Mouse (Mus musculus): ENCODE data around the gene Gm49387. TPM values are rescaled to one million over a fixed set of nuclear protein-coding genes. Genes with fewer than 3 reads are reported as not detected.

Gm49387 gene
- polyA plus RNA-seq, 1 experiment from 2014 or later = 0.84 TPM

DNA sequence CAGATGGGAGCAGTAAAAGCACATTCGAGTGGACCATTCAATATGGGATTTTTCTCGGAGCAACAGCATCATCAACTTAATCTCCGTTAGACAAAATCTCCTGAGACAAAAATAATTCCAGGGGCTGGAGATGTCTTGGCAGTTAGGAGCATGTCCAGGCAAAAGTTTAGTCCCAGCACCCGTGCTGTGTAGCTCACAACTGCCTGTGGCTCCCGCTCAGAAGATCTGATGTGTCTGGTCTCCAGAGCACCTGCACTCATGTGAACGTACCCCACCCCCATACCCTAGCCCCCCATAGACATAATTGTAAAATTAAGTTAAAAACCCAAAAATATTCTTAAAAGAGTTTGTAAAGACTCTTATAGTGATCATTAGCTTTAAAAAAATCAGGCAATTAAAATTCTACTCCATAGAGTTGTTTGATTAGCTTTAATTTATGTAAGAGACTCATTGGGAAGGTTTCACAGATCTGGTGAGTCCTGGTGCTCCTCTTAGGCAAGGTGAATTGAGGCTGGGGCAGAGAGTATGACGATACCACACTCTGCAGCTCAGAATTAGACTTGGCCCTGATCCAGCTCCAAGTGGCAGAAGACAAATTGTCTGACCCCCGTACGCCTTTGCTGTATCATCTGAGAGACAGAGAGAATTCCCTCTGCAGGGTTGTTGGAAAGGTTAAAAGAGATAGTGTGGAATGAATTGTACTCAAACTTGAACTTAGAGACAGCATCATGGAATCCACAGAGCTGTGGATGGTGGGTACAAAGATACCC lies 62.5 kb downstream of the Gm49387 start:
- no peak overlapping the region for H3K4me3 ChIP-seq (ENCODE audit: low read depth, low read length)
- DNase-seq (ENCODE audit: low spot score) = no peak
- no peaks in the 10 kb centered on the region for H3K36me3 ChIP-seq (ENCODE audit: control insufficient read depth, insufficient read depth, low read length)
- H3K27ac ChIP-seq (replicated peaks; ENCODE audit: low read depth, low read length) = no peak overlapping the region
- no peaks in the 10 kb centered on the region for H3K9me3 ChIP-seq (ENCODE audit: control insufficient read depth, low read length)
- H3K4me2 ChIP-seq (ENCODE audit: low read depth, low read length) = no peak overlapping the region
- no peaks in the 10 kb centered on the region for H3K27me3 ChIP-seq (replicated peaks; ENCODE audit: control insufficient read depth, insufficient read depth, low read length)
- H3K4me1 ChIP-seq (ENCODE audit: control insufficient read depth, insufficient read depth, low read length) = peaks cover 16% of the 10 kb centered on the region
- no peak overlapping the region for H3K9ac ChIP-seq (ENCODE audit: low read depth, low read length)
- no peak for ATAC-seq (ENCODE audit: low read depth)
- WGBS = 41% methylated on average over 9 of the region's 9 CpGs

DNA sequence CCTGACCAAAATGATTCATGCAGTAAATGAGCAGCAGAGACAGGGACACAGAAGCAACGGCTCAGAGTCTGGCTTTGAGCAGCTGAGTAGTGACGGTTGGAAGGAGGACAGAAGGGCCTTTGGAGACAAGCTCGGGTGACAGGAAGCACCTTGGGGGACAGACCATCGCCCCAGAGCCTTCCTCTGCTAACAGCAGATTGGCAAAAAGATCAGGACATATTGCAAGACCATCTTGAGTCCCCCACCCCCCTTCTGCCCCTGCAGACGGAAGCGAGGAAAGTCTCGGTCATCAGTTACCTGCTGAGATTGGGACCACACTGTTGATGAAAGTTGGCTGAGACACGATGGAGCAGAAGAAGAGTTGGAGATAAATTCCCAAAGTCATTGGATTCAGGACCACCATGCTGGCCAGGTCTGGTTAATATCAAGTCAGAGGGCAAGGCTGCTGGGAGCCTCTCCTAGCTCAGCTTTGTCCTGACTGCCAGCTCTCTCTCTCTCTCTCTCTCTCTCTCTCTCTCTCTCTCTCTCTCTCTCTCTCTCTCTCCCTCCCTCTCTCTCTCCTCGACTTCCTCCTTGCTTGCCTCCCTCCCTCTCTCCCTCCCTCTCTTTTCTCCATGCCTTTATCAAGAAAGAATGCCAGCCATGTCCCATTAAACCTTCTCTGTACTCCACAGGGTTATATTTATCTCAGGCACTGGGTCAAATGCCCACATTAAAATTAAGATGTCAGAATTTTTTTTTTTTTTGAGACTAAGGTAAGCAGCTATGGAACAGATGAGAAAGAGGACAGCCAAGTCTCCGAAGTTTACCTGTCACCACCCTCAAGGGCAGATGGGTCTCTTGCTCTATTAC lies 63.6 kb downstream of the Gm49387 start:
- no peak overlapping the region for H3K4me2 ChIP-seq (ENCODE audit: low read depth, low read length)
- H3K9me3 ChIP-seq (ENCODE audit: control insufficient read depth, low read length) = no peaks in the 10 kb centered on the region
- H3K4me1 ChIP-seq (ENCODE audit: control insufficient read depth, insufficient read depth, low read length) = peaks cover 16% of the 10 kb centered on the region
- no peak overlapping the region for H3K9ac ChIP-seq (ENCODE audit: low read depth, low read length)
- H3K27ac ChIP-seq (replicated peaks; ENCODE audit: low read depth, low read length) = no peak overlapping the region
- no peaks in the 10 kb centered on the region for H3K36me3 ChIP-seq (ENCODE audit: control insufficient read depth, insufficient read depth, low read length)
- no peak for DNase-seq (ENCODE audit: low spot score)
- H3K4me3 ChIP-seq (ENCODE audit: low read depth, low read length) = no peak overlapping the region
- 45% methylated on average over 10 of the region's 10 CpGs for WGBS
- ATAC-seq (ENCODE audit: low read depth) = no peak
- H3K27me3 ChIP-seq (replicated peaks; ENCODE audit: control insufficient read depth, insufficient read depth, low read length) = no peaks in the 10 kb centered on the region

DNA sequence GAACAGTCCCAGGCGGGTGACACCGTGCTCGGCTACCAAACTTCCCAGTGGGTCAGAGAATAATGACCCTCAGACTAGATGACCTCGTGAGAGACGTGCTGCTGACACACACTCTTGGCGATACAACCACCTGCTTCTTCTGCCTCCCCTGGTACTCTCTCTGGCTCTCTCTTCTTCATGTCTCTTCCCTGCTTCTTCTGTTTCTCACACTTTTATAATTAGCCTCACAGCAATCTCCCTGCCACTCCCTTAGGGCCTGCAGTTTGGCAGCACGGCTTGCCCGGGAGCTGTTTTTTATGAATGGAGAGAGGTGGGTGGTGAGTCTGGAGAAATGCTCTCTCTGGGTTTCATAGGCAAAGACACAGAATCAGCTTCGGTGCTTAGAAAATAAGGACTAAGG lies 64.8 kb downstream of the Gm49387 start:
- H3K9me3 ChIP-seq (ENCODE audit: control insufficient read depth, low read length) = no peaks in the 10 kb centered on the region
- peak; percentile 36; the same call in 1 of the 2 replicates for ATAC-seq (ENCODE audit: low read depth)
- DNase-seq (ENCODE audit: low spot score) = no peak
- no peak overlapping the region for H3K27ac ChIP-seq (replicated peaks; ENCODE audit: low read depth, low read length)
- no peak overlapping the region for H3K4me3 ChIP-seq (ENCODE audit: low read depth, low read length)
- no peaks in the 10 kb centered on the region for H3K27me3 ChIP-seq (replicated peaks; ENCODE audit: control insufficient read depth, insufficient read depth, low read length)
- peaks cover 16% of the 10 kb centered on the region for H3K4me1 ChIP-seq (ENCODE audit: control insufficient read depth, insufficient read depth, low read length)
- H3K36me3 ChIP-seq (ENCODE audit: control insufficient read depth, insufficient read depth, low read length) = no peaks in the 10 kb centered on the region
- WGBS = 67% methylated on average over 9 of the region's 9 CpGs
- peak overlapping the region; percentile 27; the same call in 1 of the 2 replicates for H3K9ac ChIP-seq (ENCODE audit: low read depth, low read length)
- no peak overlapping the region for H3K4me2 ChIP-seq (ENCODE audit: low read depth, low read length)

DNA sequence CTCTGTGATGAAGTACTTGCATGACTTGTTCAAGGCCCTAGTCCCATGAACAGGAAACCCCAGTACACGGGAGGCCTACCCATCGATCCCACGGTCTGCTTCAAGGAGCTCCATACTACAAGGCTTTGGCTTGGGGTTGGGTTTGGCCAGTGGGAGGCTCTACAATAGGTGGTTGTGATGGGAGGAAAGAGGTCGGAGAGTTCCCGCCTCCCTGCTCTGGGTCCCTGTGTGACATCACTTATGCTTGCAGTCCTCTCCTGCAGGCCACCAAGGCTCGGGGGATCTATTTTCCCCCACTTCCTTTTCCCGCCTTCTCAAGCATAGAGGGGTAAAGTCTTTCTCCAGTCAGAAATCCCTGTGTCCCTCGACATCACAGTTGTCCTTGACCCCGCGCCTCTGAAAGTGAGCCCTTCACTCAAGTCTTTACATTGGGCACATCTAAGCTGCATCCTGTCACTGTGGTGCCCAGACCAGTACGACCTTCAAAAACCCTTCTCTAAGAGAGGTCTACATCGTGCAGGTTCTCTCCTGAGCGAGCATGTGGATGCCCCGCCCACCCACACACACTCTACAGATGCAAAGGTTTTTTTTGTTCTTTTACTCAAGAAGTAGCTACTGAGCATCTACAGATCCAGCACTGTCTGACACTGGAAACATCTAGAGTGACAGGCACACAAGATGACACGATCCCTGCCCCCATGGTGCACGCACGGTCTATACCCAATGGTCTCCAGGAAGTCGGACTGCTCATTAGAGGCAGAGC lies 65.6 kb downstream of the Gm49387 start:
- 87% methylated on average over 18 of the region's 18 CpGs for WGBS
- no peak overlapping the region for H3K4me2 ChIP-seq (ENCODE audit: low read depth, low read length)
- no peak overlapping the region for H3K4me3 ChIP-seq (ENCODE audit: low read depth, low read length)
- no peaks in the 10 kb centered on the region for H3K36me3 ChIP-seq (ENCODE audit: control insufficient read depth, insufficient read depth, low read length)
- H3K9me3 ChIP-seq (ENCODE audit: control insufficient read depth, low read length) = no peaks in the 10 kb centered on the region
- DNase-seq (ENCODE audit: low spot score) (no peak), ATAC-seq (ENCODE audit: low read depth) (no peak)
- no peaks in the 10 kb centered on the region for H3K27me3 ChIP-seq (replicated peaks; ENCODE audit: control insufficient read depth, insufficient read depth, low read length)
- peaks cover 16% of the 10 kb centered on the region for H3K4me1 ChIP-seq (ENCODE audit: control insufficient read depth, insufficient read depth, low read length)
- H3K9ac ChIP-seq (ENCODE audit: low read depth, low read length) = no peak overlapping the region
- H3K27ac ChIP-seq (replicated peaks; ENCODE audit: low read depth, low read length) = no peak overlapping the region

DNA sequence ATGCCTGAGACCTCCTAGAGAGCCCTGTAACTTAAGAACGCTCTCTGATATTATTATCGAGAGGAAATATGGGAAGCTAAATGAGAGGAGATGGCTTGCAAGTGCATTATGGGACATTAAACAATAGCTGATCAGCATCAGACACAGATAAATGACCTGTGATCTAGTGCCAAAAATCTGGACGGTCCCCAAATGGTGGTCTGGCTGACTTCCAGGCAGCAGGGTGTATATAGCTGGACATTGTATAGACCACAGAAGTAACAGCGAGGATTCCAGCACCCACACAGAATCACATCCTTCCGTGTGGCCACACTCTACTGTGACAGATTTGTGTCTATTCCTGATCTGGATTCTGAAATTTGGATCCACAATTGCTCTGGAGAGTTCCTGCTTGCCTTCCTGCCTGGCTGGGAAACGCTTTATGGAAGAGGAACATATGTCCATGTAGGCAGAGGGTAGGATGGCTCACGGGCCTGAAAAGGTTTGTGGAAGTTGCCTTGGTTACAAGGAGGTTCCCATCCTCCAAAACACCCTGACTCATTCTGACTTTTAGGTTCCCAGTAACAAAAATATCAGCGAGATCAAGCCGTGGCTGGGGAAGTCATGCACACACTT lies 68.0 kb downstream of the Gm49387 start:
- no peak for ATAC-seq (ENCODE audit: low read depth)
- Histone ChIP-seq H3K36me3 (ENCODE audit: control insufficient read depth, insufficient read depth, low read length) (no peaks in the 10 kb centered on the region), H3K27me3 (replicated peaks; ENCODE audit: control insufficient read depth, insufficient read depth, low read length) (no peaks in the 10 kb centered on the region), H3K4me3 (ENCODE audit: low read depth, low read length) (no peak overlapping the region), H3K4me2 (ENCODE audit: low read depth, low read length) (no peak overlapping the region), H3K4me1 (ENCODE audit: control insufficient read depth, insufficient read depth, low read length) (peaks cover 13% of the 10 kb centered on the region), H3K27ac (replicated peaks; ENCODE audit: low read depth, low read length) (no peak overlapping the region), H3K9ac (ENCODE audit: low read depth, low read length) (no peak overlapping the region), H3K9me3 (ENCODE audit: control insufficient read depth, low read length) (no peaks in the 10 kb centered on the region)
- WGBS = 73% methylated on average over 9 of the region's 9 CpGs
- no peak for DNase-seq (ENCODE audit: low spot score)

DNA sequence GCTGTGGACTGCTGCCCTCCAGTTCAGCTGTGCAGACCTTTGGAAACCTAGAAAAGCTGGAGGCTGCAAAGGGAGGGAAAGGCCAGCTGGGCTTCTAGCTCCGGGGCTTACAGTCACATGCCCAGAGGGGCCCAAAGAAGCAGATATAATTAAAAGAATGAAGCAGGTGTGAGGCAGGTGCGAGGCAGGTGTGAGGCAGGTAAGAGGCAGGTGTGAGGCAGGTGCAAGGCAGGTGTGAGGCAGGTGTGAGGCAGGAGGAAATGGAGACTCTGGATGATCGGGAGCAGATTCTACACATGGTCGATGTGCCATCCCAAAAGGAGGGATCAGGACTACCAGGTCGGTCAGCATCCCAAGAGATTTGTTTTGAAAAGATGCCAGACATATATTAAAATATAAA lies 69.3 kb downstream of the Gm49387 start:
- H3K36me3 ChIP-seq (ENCODE audit: control insufficient read depth, insufficient read depth, low read length) = no peaks in the 10 kb centered on the region
- H3K27ac ChIP-seq (replicated peaks; ENCODE audit: low read depth, low read length) = no peak overlapping the region
- no peak overlapping the region for H3K4me2 ChIP-seq (ENCODE audit: low read depth, low read length)
- H3K9ac ChIP-seq (ENCODE audit: low read depth, low read length) = no peak overlapping the region
- DNase-seq (ENCODE audit: low spot score) = no peak
- no peaks in the 10 kb centered on the region for H3K27me3 ChIP-seq (replicated peaks; ENCODE audit: control insufficient read depth, insufficient read depth, low read length)
- no peak for ATAC-seq (ENCODE audit: low read depth)
- H3K4me1 ChIP-seq (ENCODE audit: control insufficient read depth, insufficient read depth, low read length) = 0 out of 2 replicates have a peak, but pooled peaks cover 3% of the 10 kb centered on the region
- no peaks in the 10 kb centered on the region for H3K9me3 ChIP-seq (ENCODE audit: control insufficient read depth, low read length)
- 78% methylated on average over 5 of the region's 5 CpGs for WGBS
- no peak overlapping the region for H3K4me3 ChIP-seq (ENCODE audit: low read depth, low read length)

DNA sequence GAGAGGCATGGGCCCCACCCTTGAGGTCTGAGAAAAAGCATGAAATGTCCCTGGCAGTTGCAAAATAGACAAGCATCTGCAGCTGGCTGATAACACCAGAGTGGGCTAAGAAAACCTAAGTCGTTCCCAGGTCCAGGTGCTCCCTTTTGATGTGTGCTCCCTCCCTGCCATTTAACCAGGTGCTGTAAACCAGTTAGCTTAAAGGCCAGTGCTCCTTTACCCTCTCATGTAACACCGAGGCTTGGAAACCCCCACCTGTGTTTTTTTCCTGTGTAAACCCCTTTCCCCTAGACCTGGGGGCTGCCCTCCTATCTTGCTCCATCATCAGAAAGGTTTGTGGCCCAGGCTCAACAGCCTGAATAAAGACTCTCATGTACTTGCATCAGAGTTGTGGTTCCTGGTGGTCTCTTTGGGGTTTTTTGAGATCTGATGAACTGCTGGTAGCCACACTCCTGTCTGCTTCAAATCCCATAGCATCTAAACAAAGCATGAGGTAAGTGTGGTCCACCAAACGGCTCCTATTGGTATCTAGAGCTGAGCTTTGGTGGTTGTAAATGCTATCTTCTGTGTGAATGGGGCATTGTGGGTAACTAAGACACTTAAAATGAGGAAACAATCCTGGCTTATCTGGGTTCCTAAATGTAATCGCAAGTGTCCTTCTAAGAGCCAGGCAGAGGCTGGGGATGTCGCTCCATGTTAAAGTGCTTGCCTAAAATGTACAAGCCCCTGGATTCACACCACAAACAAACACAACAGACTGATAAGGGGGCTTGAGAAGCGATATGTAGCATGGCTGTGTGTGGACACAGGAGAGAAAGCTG lies 70.3 kb downstream of the Gm49387 start:
- no peak for DNase-seq (ENCODE audit: low spot score)
- Histone ChIP-seq H3K4me1 (ENCODE audit: control insufficient read depth, insufficient read depth, low read length) (no peaks in the 10 kb centered on the region), H3K9me3 (ENCODE audit: control insufficient read depth, low read length) (no peaks in the 10 kb centered on the region), H3K27me3 (replicated peaks; ENCODE audit: control insufficient read depth, insufficient read depth, low read length) (no peaks in the 10 kb centered on the region), H3K4me2 (ENCODE audit: low read depth, low read length) (no peak overlapping the region), H3K36me3 (ENCODE audit: control insufficient read depth, insufficient read depth, low read length) (no peaks in the 10 kb centered on the region), H3K4me3 (ENCODE audit: low read depth, low read length) (no peak overlapping the region), H3K9ac (ENCODE audit: low read depth, low read length) (no peak overlapping the region), H3K27ac (replicated peaks; ENCODE audit: low read depth, low read length) (no peak overlapping the region)
- WGBS = 70% methylated on average over 6 of the region's 6 CpGs
- no peak for ATAC-seq (ENCODE audit: low read depth)
